Mouse (Mus musculus) liver, postnatal 0 days (tissue): ENCODE results near the gene Rapgef4. TPM values are rescaled to one million over a fixed set of nuclear protein-coding genes. Genes with fewer than 3 reads are reported as not detected.
A peak's percentile ranks its signal among the peaks of the same experiment; 100 is the strongest.

ENCODE experiments used
- ATAC-seq: fragments of 200-750 bp; cut with Nextera tagmentation; 2 replicates; pipeline ENCODE4 v1.8.0; 2017; ENCODE audit warnings: mild to moderate bottlenecking, moderate library complexity
- DNase-seq: peaks from one replicate; pipeline ENCODE4 v3.0.0-alpha.2; 2016
- H3K27ac ChIP-seq: fragments of 300-500 bp; sonication (generic); 2 replicates; pipeline ENCODE4 v1.5.1; 2014; ENCODE audit warnings: antibody characterized with exemption, moderate library complexity, mild to moderate bottlenecking, low read depth
- H3K27me3 ChIP-seq: fragments of 300-500 bp; sonication (generic); 2 replicates; pipeline ENCODE4 v1.6.1; 2014; ENCODE audit warnings: low read length, control low read depth, mixed read lengths; ENCODE audit not compliant: insufficient read depth
- H3K36me3 ChIP-seq: fragments of 300-500 bp; sonication (generic); replicated peaks from 2 replicates; pipeline ENCODE4 v1.6.1; 2014; ENCODE audit warnings: mild to moderate bottlenecking, control low read depth, low read length, moderate library complexity, mixed read lengths; ENCODE audit not compliant: insufficient read depth
- H3K4me1 ChIP-seq: fragments of 300-500 bp; sonication (generic); 2 replicates; pipeline ENCODE4 v1.6.1; 2014; ENCODE audit warnings: antibody characterized with exemption, mild to moderate bottlenecking, control low read depth; ENCODE audit not compliant: insufficient read depth
- H3K4me2 ChIP-seq: fragments of 300-500 bp; sonication (generic); 2 replicates; pipeline ENCODE4 v1.6.1; 2014; ENCODE audit warnings: low read depth, mild to moderate bottlenecking, low read length, moderate library complexity, mixed read lengths
- H3K4me3 ChIP-seq: fragments of 300-500 bp; sonication (generic); 2 replicates; pipeline ENCODE4 v1.5.1; 2014; ENCODE audit warnings: low read depth, low read length
- H3K9ac ChIP-seq: fragments of 300-500 bp; sonication (generic); replicated peaks from 2 replicates; pipeline ENCODE4 v1.6.1; 2014; ENCODE audit warnings: mild to moderate bottlenecking, moderate library complexity
- H3K9me3 ChIP-seq: fragments of 300-500 bp; sonication (generic); 2 replicates; pipeline ENCODE4 v1.6.1; 2016; ENCODE audit warnings: mild to moderate bottlenecking, control low read depth, low read length, mixed read lengths
- CTCF ChIP-seq: sonication (generic); IDR thresholded peaks from 2 replicates; pipeline ENCODE4 v1.5.1; 2016; ENCODE audit warnings: antibody characterized with exemption, low read depth
- EP300 ChIP-seq: IDR thresholded peaks from 2 replicates; pipeline ENCODE4 v1.6.1; 2016; ENCODE audit warnings: antibody characterized with exemption, low read depth, mild to moderate bottlenecking
- WGBS: fragments of 180-500 bp; shearing (Covaris S2); extraction: QIAGEN DNeasy Blood & Tissue Kit; methylation state at CpG from one replicate; pipeline ENCODE4 v1.1.7; 2014; ENCODE audit not compliant: insufficient replicate concordance; 5-methylcytosine and 5-hydroxymethylcytosine counted together
- polyA plus RNA-seq: library from polyadenylated mRNA; unstranded; fragments of >200 nt; fragmentation: Nextera tagmentation; extraction: Ambion mirVana; gene quantifications from 2 replicates; pipeline ENCODE4 v1.2.1, GENCODE M21; 2015

The Rapgef4 gene
- polyA plus RNA-seq, 1 experiment from 2014 or later, result 30.2 TPM

GRCm38 (mm10) chr2:72114148-72114559 lies 133.1 kb downstream of the Rapgef4 start:
- DNase-seq (no peak), ATAC-seq (peak; percentile 29; the same call in 1 of the 2 replicates)
- TF ChIP-seq EP300 (no peak), CTCF (no peak)
- Histone ChIP-seq H3K36me3 (no peaks in the 10 kb centered on the region), H3K4me3 (no peak overlapping the region), H3K4me1 (0 out of 2 replicates have a peak, but pooled peaks cover 10% of the 10 kb centered on the region), H3K4me2 (0 out of 2 replicates have a peak overlapping the region, but pooled peaks have one; percentile 18), H3K27me3 (no peaks in the 10 kb centered on the region), H3K9me3 (no peaks in the 10 kb centered on the region), H3K9ac (no peak overlapping the region), H3K27ac (peak overlapping the region; percentile 36; the same call in 1 of the 2 replicates)
- 59% methylated on average over 4 of the region's 4 CpGs for WGBS

GRCm38 (mm10) chr2:72116103-72116502 lies 135.1 kb downstream of the Rapgef4 start:
- no peak overlapping the region for H3K9ac ChIP-seq
- 70% methylated on average over 7 of the region's 7 CpGs for whole genome bisulfite sequencing
- H3K27me3 ChIP-seq, result no peaks in the 10 kb centered on the region
- no peak overlapping the region for H3K4me2 ChIP-seq
- H3K4me3 ChIP-seq, result no peak overlapping the region
- DNase-seq, result no peak
- no peak overlapping the region for H3K27ac ChIP-seq
- H3K4me1 ChIP-seq, result 0 out of 2 replicates have a peak, but pooled peaks cover 10% of the 10 kb centered on the region
- no peak for TF ChIP-seq EP300
- TF ChIP-seq CTCF, result no peak
- no peak for ATAC-seq
- no peaks in the 10 kb centered on the region for H3K9me3 ChIP-seq
- no peaks in the 10 kb centered on the region for H3K36me3 ChIP-seq

GRCm38 (mm10) chr2:72116698-72117097 lies 135.7 kb downstream of the Rapgef4 start:
- Histone ChIP-seq H3K27me3 (no peaks in the 10 kb centered on the region), H3K9ac (no peak overlapping the region), H3K36me3 (no peaks in the 10 kb centered on the region), H3K4me2 (no peak overlapping the region), H3K4me3 (no peak overlapping the region), H3K9me3 (no peaks in the 10 kb centered on the region), H3K27ac (no peak overlapping the region), H3K4me1 (0 out of 2 replicates have a peak, but pooled peaks cover 10% of the 10 kb centered on the region)
- ATAC-seq (no peak), DNase-seq (no peak)
- TF ChIP-seq EP300, result no peak
- TF ChIP-seq CTCF, result no peak
- WGBS, result 69% methylated on average over 5 of the region's 5 CpGs

GRCm38 (mm10) chr2:72117138-72118011 lies 136.3 kb downstream of the Rapgef4 start:
- H3K4me3 ChIP-seq, result no peak overlapping the region
- no peaks in the 10 kb centered on the region for H3K27me3 ChIP-seq
- no peaks in the 10 kb centered on the region for H3K36me3 ChIP-seq
- no peaks in the 10 kb centered on the region for H3K9me3 ChIP-seq
- H3K4me2 ChIP-seq, result 0 out of 2 replicates have a peak overlapping the region, but pooled peaks have one; percentile 7
- DNase-seq (peak; percentile 35), ATAC-seq (peak; percentile 47; the same call in 1 of the 2 replicates)
- H3K9ac ChIP-seq, result no peak overlapping the region
- 0 out of 2 replicates have a peak, but pooled peaks cover 10% of the 10 kb centered on the region for H3K4me1 ChIP-seq
- 37% methylated on average over 15 of the region's 15 CpGs for WGBS
- H3K27ac ChIP-seq, result peak overlapping the region; percentile 51; the same call in 1 of the 2 replicates
- no peak for TF ChIP-seq CTCF
- no peak for TF ChIP-seq EP300

GRCm38 (mm10) chr2:72120211-72120610 lies 139.2 kb downstream of the Rapgef4 start:
- DNase-seq (no peak), ATAC-seq (no peak)
- Histone ChIP-seq H3K4me3 (no peak overlapping the region), H3K27me3 (no peaks in the 10 kb centered on the region), H3K27ac (no peak overlapping the region), H3K4me1 (0 out of 2 replicates have a peak, but pooled peaks cover 8% of the 10 kb centered on the region), H3K9me3 (no peaks in the 10 kb centered on the region), H3K36me3 (no peaks in the 10 kb centered on the region), H3K4me2 (no peak overlapping the region), H3K9ac (no peak overlapping the region)
- no peak for TF ChIP-seq EP300
- TF ChIP-seq CTCF, result no peak
- WGBS, result 64% methylated on average over 6 of the region's 6 CpGs
